Mouse (Mus musculus) testis, adult 2 months (tissue): ENCODE measurements around the gene Gm10842.

Experiments
- CTCF ChIP-seq: fragments of 200-500 bp; IDR thresholded peaks from 2 replicates; pipeline ENCODE4 v1.5.1; 2012; ENCODE audit warnings: low read depth, mild to moderate bottlenecking, inconsistent platforms, low read length, moderate library complexity; ENCODE audit not compliant: control insufficient read depth, insufficient read depth, insufficient replicate concordance
- POLR2A ChIP-seq: fragments of 200-500 bp; IDR thresholded peaks from 2 replicates; pipeline ENCODE4 v1.6.1; 2012; ENCODE audit warnings: low read depth, mild to moderate bottlenecking, inconsistent platforms, low read length, moderate library complexity; ENCODE audit not compliant: control insufficient read depth

- TF ChIP-seq POLR2A: no peak
- no peak for TF ChIP-seq CTCF
Measured at GRCm38 (mm10) chr11:105145211-105145610, 1.5 kb upstream of the Gm10842 start.
